Mouse (Mus musculus) spleen, postnatal 36 days (tissue): Measurements from ENCODE around the gene Slc35f6.
"Not testable (repeated sequence)": the region's sequence is repeated elsewhere in the genome, so short reads cannot be mapped to it uniquely, and the experiment has no call there.

ENCODE experiments used
- DNase-seq, 2 experiments: peaks; one replicate each; pipeline ENCODE4 v3.0.0; 2022; ENCODE audit warnings: low spot score in 2 of 2, mixed read lengths in 1 of 2

The Slc35f6 gene

GRCm38 (mm10) chr5:30700361-30701000 lies 52.7 kb downstream of the Slc35f6 start:
- no peak for DNase-seq

- not testable (repeated sequence) for DNase-seq
These were observed 53.6 kb downstream of the Slc35f6 start for GRCm38 (mm10) chr5:30701373-30701772.

- no peak for DNase-seq
These were observed 54.1 kb downstream of the Slc35f6 start for GRCm38 (mm10) chr5:30701866-30702265.
